Mouse (Mus musculus) thymus, adult 2 months (tissue): ENCODE data around the gene Rpusd1.

Experiments
- CTCF ChIP-seq: fragments of 200-500 bp; IDR thresholded peaks from 2 replicates; pipeline ENCODE4 v1.5.1; 2012; ENCODE audit warnings: mild to moderate bottlenecking, control low read depth, low read length, moderate library complexity, borderline replicate concordance; ENCODE audit not compliant: control insufficient read depth, poor library complexity, insufficient read depth; ENCODE audit errors: extremely low read depth
- POLR2A ChIP-seq: fragments of 200-500 bp; IDR thresholded peaks from 2 replicates; pipeline ENCODE4 v1.6.1; 2012; ENCODE audit warnings: mild to moderate bottlenecking, low read length, control low read depth, moderate library complexity; ENCODE audit not compliant: control insufficient read depth, poor library complexity, insufficient read depth; ENCODE audit errors: extremely low read depth

DNA sequence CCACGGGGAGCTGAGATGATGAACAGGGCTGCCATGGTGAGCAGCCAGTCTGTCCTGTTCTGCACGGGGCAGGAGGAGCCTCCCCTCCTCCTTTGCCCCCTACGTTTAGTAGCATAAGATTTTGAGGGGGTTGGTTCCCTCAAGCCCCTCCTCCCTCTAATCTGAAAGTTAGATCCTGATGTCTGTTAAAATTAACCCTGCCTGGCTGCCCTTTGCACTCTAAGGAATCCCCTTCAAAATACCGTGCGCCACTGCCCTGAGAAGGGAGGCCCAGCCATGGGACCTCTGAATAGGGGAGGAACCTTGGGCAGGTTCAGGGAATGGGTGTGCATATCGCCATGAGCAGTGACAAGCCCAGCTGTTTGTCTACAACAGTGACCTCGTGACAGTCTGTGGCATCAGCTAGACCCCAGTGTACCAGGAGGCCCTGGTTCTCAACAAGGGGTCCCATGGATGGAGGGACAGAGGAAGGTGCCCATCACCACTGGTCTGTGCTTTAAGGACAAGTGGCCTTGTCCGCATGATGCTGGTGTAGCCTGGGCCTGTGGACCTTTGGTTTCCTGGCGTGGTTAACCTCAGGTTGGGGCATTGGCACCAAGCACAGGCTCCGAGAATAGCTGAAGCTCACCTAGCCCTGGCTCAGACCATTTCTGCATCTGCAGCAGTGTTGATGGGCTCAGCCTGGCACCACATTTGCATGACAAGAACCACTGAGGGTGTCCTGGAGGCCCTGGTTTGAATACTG lies 48.0 kb downstream of the Rpusd1 start:
- no peak for TF ChIP-seq CTCF
- no peak for TF ChIP-seq POLR2A
